Mouse (Mus musculus) layer of hippocampus, postnatal 36 days (tissue): ENCODE measurements around the gene Gm5799. TPM values are rescaled to one million over a fixed set of nuclear protein-coding genes. Genes with fewer than 3 reads are reported as not detected.
A peak's percentile ranks its signal among the peaks of the same experiment; 100 is the strongest.
"Not testable (repeated sequence)": the region's sequence is repeated elsewhere in the genome, so short reads cannot be mapped to it uniquely, and the experiment has no call there.

Experiments
- DNase-seq, 2 experiments: peaks; one replicate each; pipeline ENCODE4 v3.0.0; 2022
- total RNA-seq, 2 experiments: library from RNA; stranded (reverse); gene quantifications; 2 replicates each; pipeline ENCODE4 v1.2.3; 2021

Gm5799 gene
- not detected for total RNA-seq

DNA sequence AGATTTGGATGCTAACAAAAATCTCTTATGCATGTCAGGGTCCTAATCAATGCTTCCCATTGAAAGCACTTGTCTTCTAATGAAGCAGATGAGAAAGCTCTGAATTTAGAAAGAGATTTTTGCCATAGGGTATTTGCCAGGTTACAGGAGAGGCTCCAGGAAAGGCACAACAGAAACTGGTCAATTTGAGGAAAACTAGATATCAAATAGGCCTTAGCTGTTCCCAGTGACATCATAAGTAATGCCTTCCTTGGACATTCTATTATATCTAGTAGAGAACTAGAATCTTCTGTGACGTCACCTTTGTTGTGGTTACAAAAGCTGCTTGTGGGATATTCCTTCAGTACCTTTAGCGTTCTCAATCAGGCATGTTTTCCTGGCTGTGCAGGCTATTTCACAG is at the start of gene Gm5799:
Gene Gm5799 (plus strand): TSS at position 301 of the 400 bp plus-strand sequence.
- DNase-seq: not testable (repeated sequence)

DNA sequence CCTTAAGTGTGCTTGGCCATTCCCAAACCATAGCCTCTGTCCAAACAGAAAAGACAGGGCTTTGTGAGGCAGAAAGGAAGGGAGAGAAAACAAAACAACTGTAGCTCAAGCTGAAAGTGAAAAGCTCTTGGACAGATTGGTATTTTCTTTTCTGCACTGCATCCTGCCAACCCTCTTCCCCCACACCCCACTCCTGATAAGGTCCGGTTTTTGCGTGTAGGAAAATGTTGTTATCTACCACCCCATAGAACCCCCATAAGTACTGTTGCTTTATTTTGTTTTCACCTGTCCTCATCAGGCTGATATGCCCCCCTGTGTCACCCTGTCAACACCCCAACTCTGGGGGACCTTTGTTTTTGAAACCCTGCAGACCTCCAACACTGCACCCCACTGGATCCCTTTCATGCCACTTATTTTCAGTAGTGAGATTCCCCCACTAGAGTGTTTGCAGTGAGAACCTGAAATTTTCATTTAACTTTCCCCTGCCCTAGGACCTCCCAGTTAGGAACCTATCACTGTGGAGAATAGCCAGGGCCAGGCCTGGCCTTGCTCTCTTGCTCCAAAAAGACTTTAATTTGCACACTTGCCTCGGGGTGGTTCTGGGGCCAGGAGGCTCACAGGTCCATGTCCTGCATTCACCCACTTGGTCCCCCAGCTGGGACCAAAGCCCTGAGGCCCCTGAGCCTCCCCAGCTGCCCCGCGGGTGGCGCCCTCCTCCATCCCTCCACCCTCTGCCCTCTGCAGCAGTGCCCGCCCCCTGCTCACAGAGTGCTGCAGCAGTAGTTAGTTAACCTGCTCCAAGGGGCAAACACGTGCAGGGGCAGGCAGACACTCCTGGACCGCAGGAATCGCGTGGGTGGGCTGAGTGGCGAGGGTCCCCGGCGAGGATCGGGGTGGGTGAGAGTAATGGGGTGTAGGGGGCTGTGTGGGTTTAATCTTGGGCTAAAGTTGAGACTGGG is 12.0 kb upstream of the Gm5799 start:
- not testable (repeated sequence) for DNase-seq

DNA sequence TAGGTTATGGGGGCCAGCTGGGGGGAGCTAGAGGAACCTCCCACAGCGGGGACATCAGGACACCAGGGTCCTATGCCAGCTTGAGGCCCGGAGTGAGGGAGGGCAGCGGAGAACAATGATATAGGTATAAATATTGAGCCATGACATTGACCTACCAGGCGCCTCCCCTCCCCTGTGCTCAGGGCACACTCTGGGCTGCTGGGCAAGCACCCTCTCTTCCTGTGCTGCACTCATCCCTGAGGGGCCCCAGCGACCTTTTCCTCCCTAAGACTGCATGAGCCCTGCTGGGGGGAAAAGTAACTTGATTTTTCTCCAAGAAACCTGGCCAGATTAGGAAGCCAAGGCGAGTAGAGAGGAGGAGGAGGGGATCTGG is 11.4 kb upstream of the Gm5799 start:
- DNase-seq: not testable (repeated sequence)

DNA sequence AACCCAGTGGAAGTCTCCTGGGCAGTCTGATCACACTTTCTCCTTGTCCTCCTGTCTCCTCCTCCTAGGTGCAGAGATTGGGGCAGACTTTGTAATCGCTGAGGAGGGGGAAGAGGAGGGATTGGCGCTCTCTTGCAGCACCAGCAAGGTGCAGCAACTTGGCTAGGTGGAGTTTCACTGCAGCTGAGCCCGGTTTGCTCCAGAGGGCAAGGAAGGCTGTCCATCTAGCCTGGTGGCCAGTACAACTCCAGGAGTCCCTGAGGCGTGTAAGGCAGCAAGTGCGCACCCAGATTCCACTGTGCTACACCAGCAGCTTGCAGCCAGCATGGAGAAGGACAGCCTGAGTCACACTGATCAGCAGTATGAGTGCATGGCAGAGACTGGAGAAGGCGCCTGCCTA is 11.0 kb upstream of the Gm5799 start:
- peak in 1 of 2 experiments; percentile 22 for DNase-seq

DNA sequence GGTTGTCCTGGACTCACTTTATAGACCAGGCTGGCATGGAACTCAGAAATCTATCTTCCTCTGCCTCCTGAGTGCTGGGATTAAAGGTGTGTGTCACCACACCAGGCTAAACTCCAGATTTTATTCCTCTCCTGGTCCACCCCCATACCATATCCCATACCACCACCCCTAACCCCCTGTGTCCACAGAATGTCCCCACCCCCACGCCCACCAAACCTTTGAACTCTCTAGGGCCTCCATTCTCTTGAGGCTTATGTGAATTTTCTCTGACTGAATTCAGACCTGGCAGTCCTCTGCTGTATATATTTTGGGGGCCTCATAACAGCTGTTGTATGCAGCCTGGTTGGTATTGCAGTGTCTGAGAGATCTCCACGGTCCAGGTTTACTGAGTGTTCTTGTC is 5.2 kb upstream of the Gm5799 start:
- DNase-seq: not testable (repeated sequence)

DNA sequence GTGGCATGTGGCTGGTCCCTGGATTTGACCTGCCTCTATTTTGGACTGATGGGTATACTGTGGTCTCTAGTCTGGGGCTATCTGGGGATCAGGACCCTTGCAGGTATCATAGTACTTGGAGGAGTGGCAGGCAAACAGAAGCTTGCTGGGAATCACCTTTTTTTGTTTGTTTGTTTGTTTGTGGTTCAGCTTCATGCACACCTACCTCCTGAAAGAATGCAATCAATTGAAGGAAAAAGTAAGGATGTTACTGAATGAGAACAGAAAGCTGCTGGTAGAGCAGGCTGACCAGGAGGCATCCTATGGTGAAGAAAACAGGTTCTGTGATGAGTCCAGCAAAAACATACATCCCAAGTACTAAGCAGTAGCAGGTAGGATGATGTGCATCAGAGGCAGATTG is 2.9 kb downstream of the Gm5799 start:
- not testable (repeated sequence) for DNase-seq

DNA sequence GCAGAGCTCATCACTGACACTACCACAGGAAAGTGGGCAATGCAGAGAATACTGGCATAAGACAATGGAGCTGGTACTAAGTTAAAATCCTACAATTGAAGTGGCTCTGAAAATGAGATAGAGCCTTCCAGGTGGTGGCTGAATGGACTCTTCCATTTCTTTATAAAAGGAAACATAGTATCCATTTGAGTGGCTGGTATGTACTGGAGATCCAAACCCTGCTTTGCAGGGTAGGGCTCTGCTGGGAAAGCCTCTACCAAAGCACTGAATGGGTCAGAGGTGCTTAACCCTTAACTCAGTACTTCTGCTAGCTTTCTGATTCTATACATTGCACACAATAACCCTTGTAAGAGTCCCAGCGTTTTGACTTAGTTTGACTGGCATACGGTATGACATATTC is 8.9 kb downstream of the Gm5799 start:
- DNase-seq: not testable (repeated sequence)

DNA sequence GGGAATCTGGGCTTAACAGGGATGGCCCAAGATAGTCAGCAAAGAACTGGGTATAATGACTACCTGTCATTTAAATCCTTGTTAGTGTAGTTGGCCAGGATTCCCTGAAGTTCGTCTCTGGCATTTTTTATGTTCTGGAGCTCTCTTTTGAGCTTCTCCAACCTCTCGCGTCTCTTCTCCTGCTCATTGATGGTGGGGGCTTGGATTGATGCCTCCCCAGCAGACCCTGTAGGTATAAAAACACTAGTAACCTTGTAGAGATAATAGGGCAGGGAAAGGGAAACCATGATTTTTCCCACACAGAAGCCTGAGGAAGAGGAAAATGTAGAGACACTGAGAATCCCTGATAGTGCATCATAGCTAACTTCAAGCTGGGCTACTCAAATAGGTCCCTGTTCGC is 34.6 kb downstream of the Gm5799 start:
- not testable (repeated sequence) for DNase-seq

DNA sequence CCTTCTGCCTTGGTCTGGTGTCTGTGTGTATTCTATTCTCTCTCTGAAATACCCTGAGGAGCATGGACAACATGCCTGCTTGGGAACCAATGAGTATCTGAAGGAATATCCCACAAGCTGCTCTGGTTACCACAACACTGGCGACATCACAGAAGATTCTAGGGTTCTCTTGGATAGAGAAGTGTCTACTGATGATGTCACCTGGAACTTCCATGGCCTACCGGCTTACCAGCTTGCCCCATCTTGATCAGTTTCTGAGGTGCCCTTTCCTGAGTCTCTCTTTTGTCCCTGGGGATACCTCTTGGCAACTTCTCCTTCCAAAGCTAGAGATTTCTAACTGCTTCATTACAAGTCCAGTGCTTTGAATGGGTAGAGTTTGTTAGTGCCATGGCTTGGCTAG is 35.7 kb downstream of the Gm5799 start, which contains the start of gene Gm17654:
Gene Gm17654 (minus strand): TSS at position 101 of the 400 bp plus-strand sequence.
- not testable (repeated sequence) for DNase-seq

Other genes with a start within 250 kb of the Gm5799 start
- gene Gm8127, start 249.7 kb upstream of the Gm5799 start, total RNA-seq: not detected
- gene 1700001F09Rik, start 195.8 kb upstream of the Gm5799 start, total RNA-seq: not detected
- gene Gm8138, start 127.2 kb upstream of the Gm5799 start, total RNA-seq: not detected
- gene Gm17654, start 35.6 kb downstream of the Gm5799 start, total RNA-seq: not detected
- gene Gm10375, start 64.4 kb downstream of the Gm5799 start, total RNA-seq: not detected
- not detected for gene Gm8165, start 133.6 kb downstream of the Gm5799 start, total RNA-seq
- 1 to 10 TPM; 1.2 to 1.5 TPM for gene Gm7324, start 154.3 kb downstream of the Gm5799 start, total RNA-seq
- not detected for gene Gm16506, start 183.9 kb downstream of the Gm5799 start, total RNA-seq
- not detected for gene Gm6526, start 204.3 kb downstream of the Gm5799 start, total RNA-seq
- not detected for gene Gm8180, start 241.2 kb downstream of the Gm5799 start, total RNA-seq